Mouse (Mus musculus) layer of hippocampus, adult 8-10 months (tissue): ENCODE measurements around the gene Dagla. TPM values are rescaled to one million over a fixed set of nuclear protein-coding genes. Genes with fewer than 3 reads are reported as not detected.

Experiments used
- DNase-seq, 2 experiments: peaks; one replicate each; pipeline ENCODE4 v3.0.0; 2022; ENCODE audit warnings: low spot score in 2 of 2
- total RNA-seq, 4 experiments: library from RNA; stranded (reverse); gene quantifications; 2 replicates each; pipeline ENCODE4 v1.2.4; 2022

The Dagla gene
- total RNA-seq, 4 experiments from 2014 or later: 94.1 to 109 (median 104) TPM

- no peak for DNase-seq
Observed at GRCm38 (mm10) chr19:10239975-10240653, 64.6 kb downstream of the Dagla start.

GRCm38 (mm10) chr19:10239419-10239818, 65.3 kb downstream of the Dagla start:
- no peak for DNase-seq

- no peak for DNase-seq
Observed at GRCm38 (mm10) chr19:10238477-10238876, 66.2 kb downstream of the Dagla start.

- DNase-seq: no peak
Observed at GRCm38 (mm10) chr19:10235784-10236565, 68.7 kb downstream of the Dagla start.

- peak; percentile 42 to 66 for DNase-seq
Observed at GRCm38 (mm10) chr19:10232327-10233017, 72.2 kb downstream of the Dagla start.

GRCm38 (mm10) chr19:10231871-10232270, 72.8 kb downstream of the Dagla start:
- no peak for DNase-seq

- no peak for DNase-seq
Observed at GRCm38 (mm10) chr19:10231016-10231415, 73.7 kb downstream of the Dagla start.

GRCm38 (mm10) chr19:10225767-10226166, 78.9 kb downstream of the Dagla start:
- no peak for DNase-seq

- no peak for DNase-seq
Observed at GRCm38 (mm10) chr19:10224637-10225453, 79.8 kb downstream of the Dagla start.

GRCm38 (mm10) chr19:10223561-10223960, 81.1 kb downstream of the Dagla start:
- no peak for DNase-seq

GRCm38 (mm10) chr19:10222656-10223055, 82.0 kb downstream of the Dagla start:
- DNase-seq: no peak

GRCm38 (mm10) chr19:10221585-10221984, 83.1 kb downstream of the Dagla start:
- no peak for DNase-seq

GRCm38 (mm10) chr19:10219593-10219992, 85.1 kb downstream of the Dagla start:
- DNase-seq: no peak

- peak in 1 of 2 experiments; percentile 61 for DNase-seq
Observed at GRCm38 (mm10) chr19:10219108-10219507, 85.6 kb downstream of the Dagla start.

- no peak for DNase-seq
Observed at GRCm38 (mm10) chr19:10216101-10216500, 88.6 kb downstream of the Dagla start.

- no peak for DNase-seq
Observed at GRCm38 (mm10) chr19:10213796-10214471, 90.7 kb downstream of the Dagla start.

GRCm38 (mm10) chr19:10210885-10211284, 93.8 kb downstream of the Dagla start:
- DNase-seq: no peak

GRCm38 (mm10) chr19:10208851-10209250, 95.8 kb downstream of the Dagla start:
- DNase-seq: no peak

GRCm38 (mm10) chr19:10205051-10205450, 99.6 kb downstream of the Dagla start:
- DNase-seq: no peak

GRCm38 (mm10) chr19:10204616-10205001, 100.1 kb downstream of the Dagla start:
- DNase-seq: peak; percentile 61 to 78
